Mouse (Mus musculus) heart, embryonic 12.5 days (tissue): ENCODE results near the gene Gm9918. TPM values are rescaled to one million over a fixed set of nuclear protein-coding genes. Genes with fewer than 3 reads are reported as not detected.

Experiments
- ATAC-seq: fragments of 200-750 bp; cut with Nextera tagmentation; 2 replicates; pipeline ENCODE4 v1.8.0; 2017; ENCODE audit warnings: moderate TSS enrichment, moderate library complexity; ENCODE audit not compliant: insufficient number of reproducible peaks, low FRiP score
- H3K27ac ChIP-seq: fragments of 300-500 bp; sonication (generic); 2 replicates; pipeline ENCODE4 v1.5.1; 2016; ENCODE audit warnings: mild to moderate bottlenecking, moderate library complexity; ENCODE audit not compliant: poor library complexity, severe bottlenecking
- H3K27me3 ChIP-seq: fragments of 300-500 bp; sonication (generic); replicated peaks from 2 replicates; pipeline ENCODE4 v1.6.1; 2016; ENCODE audit warnings: mild to moderate bottlenecking, moderate library complexity
- H3K36me3 ChIP-seq: fragments of 300-500 bp; sonication (generic); 2 replicates; pipeline ENCODE4 v1.6.1; 2016; ENCODE audit warnings: mild to moderate bottlenecking, moderate library complexity
- H3K4me1 ChIP-seq: fragments of 300-500 bp; sonication (generic); replicated peaks from 2 replicates; pipeline ENCODE4 v1.6.1; 2016; ENCODE audit warnings: mild to moderate bottlenecking
- H3K4me2 ChIP-seq: fragments of 300-500 bp; sonication (generic); 2 replicates; pipeline ENCODE4 v1.6.1; 2016; ENCODE audit warnings: mild to moderate bottlenecking, moderate library complexity
- H3K4me3 ChIP-seq: fragments of 300-500 bp; sonication (generic); 2 replicates; pipeline ENCODE4 v1.5.1; 2016; ENCODE audit warnings: mild to moderate bottlenecking
- H3K9ac ChIP-seq: fragments of 300-500 bp; sonication (generic); 2 replicates; pipeline ENCODE4 v1.6.1; 2016; ENCODE audit warnings: mild to moderate bottlenecking, moderate library complexity
- H3K9me3 ChIP-seq: fragments of 300-500 bp; sonication (generic); replicated peaks from 2 replicates; pipeline ENCODE4 v1.6.1; 2016; ENCODE audit warnings: mild to moderate bottlenecking, moderate library complexity
- WGBS: fragments of 180-500 bp; shearing (Covaris S2); methylation state at CpG from one replicate; pipeline ENCODE4 v1.1.7; 2016; 5-methylcytosine and 5-hydroxymethylcytosine counted together
- polyA plus RNA-seq: library from polyadenylated mRNA; unstranded; fragments of >200 nt; fragmentation: Nextera tagmentation; extraction: Ambion mirVana; gene quantifications from 2 replicates; pipeline ENCODE4 v1.2.1, GENCODE M21; 2016

Gm9918 gene
- polyA plus RNA-seq, 1 experiment from 2014 or later, result not detected

DNA sequence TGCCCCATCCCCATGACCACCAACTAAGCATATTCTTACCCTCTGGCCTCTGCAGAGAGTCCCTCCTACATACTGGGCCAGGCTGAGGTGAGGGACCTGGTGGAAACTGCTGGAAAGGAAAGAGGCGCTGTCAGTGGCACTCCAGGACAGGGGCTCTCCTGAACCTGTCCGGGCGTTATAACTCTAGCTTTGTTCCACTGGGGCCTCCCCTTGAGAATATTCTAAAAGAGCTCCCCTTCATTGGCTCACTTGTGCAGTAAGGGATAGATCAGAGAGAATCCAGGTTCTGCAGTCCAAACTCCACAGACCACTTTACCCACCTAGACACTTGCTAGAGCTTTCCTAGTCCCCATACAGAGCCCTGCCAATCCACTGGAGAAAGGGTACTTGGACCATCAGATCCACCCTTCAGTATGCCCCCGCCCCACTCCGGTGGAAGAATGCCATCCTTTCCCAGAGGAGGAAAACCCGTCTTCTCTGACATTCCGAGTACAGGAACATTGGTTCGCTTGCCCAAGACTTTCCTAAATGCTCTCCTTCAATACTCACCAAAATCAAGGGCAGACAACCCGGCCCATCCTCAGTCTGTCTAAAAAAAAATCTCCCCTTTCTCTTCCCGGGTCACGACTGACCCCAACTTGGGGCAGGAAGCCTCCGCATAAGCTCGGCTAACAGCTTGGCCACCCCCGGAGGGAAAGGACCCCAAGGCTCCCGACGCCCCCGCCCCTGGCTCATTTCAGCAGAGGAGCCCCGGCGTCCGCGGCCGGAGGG lies 13.7 kb upstream of the Gm9918 start:
- Histone ChIP-seq H3K36me3 (no peaks in the 10 kb centered on the region), H3K4me3 (peak overlapping the region; percentile 64), H3K4me1 (peaks cover 22% of the 10 kb centered on the region), H3K27ac (peak overlapping the region; percentile 28), H3K4me2 (peak overlapping the region; percentile 87), H3K9ac (peak overlapping the region; percentile 78), H3K9me3 (no peaks in the 10 kb centered on the region), H3K27me3 (peaks cover 77% of the 10 kb centered on the region)
- 9% methylated on average over 22 of the region's 22 CpGs for WGBS
- no peak for ATAC-seq

DNA sequence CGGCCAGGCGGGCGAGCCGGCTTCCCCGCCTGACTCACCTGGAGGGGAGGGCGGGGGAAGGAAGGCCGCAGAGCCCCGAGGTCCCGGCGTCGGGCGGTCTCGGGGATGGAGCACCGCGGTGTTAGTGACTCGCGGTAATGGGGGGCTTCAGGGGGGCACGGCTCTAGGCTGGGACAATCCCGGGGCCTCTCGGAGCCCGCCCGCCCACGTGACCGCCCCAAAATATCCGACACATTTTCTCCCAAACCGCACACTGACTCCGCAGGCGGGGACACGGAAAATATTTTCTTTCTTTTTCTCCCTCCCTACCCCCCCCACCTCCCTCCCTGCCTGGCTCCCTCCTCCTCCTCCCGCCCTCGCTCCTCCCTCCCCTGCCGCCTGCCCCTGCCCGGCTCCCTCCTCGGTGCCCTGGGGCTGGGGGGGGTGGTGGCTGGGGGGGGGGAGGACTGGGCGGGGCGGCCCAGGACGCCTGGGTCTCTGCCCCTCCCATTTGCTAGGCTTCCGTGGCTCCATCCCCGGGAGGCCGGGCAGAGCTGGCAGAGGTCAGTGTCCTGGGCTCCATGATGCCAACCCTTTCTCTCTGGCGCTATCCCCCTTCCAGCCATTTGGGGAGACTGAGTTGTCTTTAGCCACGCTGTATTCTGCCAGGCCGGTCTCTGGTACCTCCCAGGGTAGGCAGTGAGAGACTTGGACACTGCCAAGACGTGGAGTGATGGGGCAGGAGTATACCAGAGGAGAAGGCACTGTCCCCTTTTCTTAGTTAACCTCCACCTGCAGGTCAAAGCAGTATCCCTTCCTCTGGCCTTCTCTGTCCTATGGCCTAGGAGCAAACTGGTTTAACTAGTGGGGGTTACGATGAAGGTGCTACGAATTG lies 12.9 kb upstream of the Gm9918 start, which contains the start of gene Rarg:
Gene Rarg, minus strand, starts transcription at position 316 of the 874 bp plus-strand sequence.
- ATAC-seq, result peak; percentile 29
- WGBS, result 1% methylated on average over 44 of the region's 46 CpGs
- Histone ChIP-seq H3K4me3 (peak within 1 kb of the TSS; percentile 64), H3K9ac (peak within 1 kb of the TSS; percentile 78), H3K4me1 (peaks cover 22% of the 10 kb centered on the region), H3K36me3 (no peaks in the 10 kb centered on the region), H3K9me3 (no peaks in the 10 kb centered on the region), H3K4me2 (peak within 1 kb of the TSS; percentile 87), H3K27me3 (peaks cover 78% of the 10 kb centered on the region), H3K27ac (peak within 1 kb of the TSS; percentile 28)

DNA sequence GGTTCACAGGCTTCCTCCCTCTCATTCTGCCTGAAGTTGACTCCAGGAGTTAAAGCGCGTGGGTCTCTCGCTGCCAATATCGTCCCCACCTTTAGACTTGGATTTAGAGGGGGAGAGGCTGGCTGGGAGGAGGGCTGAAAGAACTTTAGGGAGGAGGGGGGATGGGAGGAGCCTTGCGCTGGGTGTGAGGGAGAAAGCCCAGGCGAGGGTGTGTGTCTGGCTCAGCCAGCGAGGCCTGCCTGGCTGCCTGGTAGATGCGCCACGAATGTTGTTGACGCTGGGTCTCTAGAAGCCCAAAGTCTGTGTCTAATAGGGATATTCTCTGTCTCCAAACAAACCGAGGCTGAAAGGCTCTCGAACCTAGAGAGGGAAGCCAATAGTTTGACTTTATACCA lies 12.3 kb upstream of the Gm9918 start:
- Histone ChIP-seq H3K9ac (no peak overlapping the region), H3K4me1 (peaks cover 22% of the 10 kb centered on the region), H3K27ac (peak overlapping the region; percentile 28; the same call in 1 of the 2 replicates), H3K4me3 (peak overlapping the region; percentile 64), H3K27me3 (peaks cover 81% of the 10 kb centered on the region), H3K4me2 (peak overlapping the region; percentile 87), H3K9me3 (no peaks in the 10 kb centered on the region), H3K36me3 (no peaks in the 10 kb centered on the region)
- no peak for ATAC-seq
- WGBS, result 3% methylated on average over 12 of the region's 12 CpGs

DNA sequence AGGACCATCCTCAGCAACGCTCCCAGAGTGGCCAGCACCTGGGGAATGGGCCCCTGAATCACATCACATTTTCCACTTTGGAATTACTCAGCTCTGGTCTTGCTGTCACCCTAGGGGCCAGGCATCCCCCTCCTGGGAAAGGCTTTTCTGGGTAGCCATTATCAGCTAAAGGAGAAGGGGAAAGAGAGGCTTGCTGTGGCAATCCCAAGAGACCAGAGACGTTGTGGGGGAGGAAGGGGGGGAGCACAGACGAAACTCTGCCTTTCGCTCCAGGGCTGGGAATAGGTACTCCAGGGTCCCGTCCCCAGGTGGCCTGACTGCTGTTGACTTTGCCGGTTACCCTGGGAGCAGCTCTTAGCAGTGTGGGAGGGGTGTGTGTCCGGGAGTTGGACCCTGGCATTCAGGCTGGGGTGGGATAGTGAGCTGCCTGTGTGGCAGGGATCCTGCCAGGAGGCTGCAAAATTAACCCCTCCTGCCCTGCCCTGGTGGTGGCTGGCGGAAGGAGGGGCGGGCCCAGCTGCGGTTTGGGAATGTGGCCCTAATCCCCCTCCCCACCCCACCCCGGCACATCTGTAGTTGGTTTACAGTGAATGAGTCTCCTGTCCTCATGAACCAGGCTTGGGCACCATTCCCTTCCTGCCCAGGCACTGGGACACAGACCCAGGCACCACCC lies 11.6 kb upstream of the Gm9918 start:
- WGBS, result 13% methylated on average over 11 of the region's 11 CpGs
- ATAC-seq, result no peak
- H3K4me3 ChIP-seq, result no peak overlapping the region
- H3K4me2 ChIP-seq, result peak overlapping the region; percentile 87
- peak overlapping the region; percentile 28; the same call in 1 of the 2 replicates for H3K27ac ChIP-seq
- H3K9me3 ChIP-seq, result no peaks in the 10 kb centered on the region
- peaks cover 22% of the 10 kb centered on the region for H3K4me1 ChIP-seq
- H3K36me3 ChIP-seq, result no peaks in the 10 kb centered on the region
- peaks cover 84% of the 10 kb centered on the region for H3K27me3 ChIP-seq
- H3K9ac ChIP-seq, result 0 out of 2 replicates have a peak overlapping the region, but pooled peaks have one; percentile 6

DNA sequence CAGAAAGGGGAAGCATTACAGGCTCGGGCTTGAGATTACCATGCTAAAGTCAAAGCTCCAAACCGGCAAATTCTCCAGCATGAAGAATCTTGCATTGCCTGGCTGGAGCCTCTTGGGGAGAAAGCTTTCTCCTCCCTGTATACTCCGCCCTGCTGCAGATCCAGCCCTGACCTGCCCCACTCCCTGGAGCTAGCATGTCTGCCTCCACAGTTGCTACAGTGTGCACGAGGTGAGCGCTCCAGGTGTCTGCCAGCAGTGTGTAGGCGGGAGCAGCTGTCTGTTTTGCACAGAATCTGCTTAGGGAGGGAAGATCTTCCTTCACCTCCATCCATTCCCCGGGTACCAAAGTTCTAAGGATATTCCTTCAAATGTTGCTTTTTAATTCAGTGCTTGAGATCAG lies 7.8 kb upstream of the Gm9918 start:
- Histone ChIP-seq H3K4me1 (peaks cover 16% of the 10 kb centered on the region), H3K27ac (no peak overlapping the region), H3K9ac (no peak overlapping the region), H3K4me3 (no peak overlapping the region), H3K27me3 (peaks cover 52% of the 10 kb centered on the region), H3K9me3 (no peaks in the 10 kb centered on the region), H3K36me3 (no peaks in the 10 kb centered on the region), H3K4me2 (no peak overlapping the region)
- 39% methylated on average over 7 of the region's 7 CpGs for WGBS
- no peak for ATAC-seq

DNA sequence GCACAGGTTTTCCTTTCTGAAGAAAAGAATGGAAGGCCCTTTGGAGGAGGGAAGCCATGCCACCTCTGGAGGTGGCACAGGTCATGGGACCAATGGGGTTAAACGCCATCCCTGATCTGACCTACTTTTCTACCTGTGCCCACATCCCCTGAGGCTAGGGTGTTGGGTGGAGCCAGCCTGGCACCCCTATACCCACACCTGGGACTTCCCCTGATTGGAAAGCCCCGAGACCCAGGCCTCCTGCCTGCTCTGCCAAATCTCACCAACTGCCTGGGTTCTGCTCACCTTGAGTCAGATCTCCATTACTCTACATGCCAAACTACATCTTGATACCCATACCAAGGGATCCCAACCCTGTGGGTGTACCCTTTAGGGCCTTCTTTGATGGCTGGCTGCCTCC lies 7.3 kb upstream of the Gm9918 start:
- Histone ChIP-seq H3K27ac (no peak overlapping the region), H3K27me3 (peaks cover 47% of the 10 kb centered on the region), H3K36me3 (no peaks in the 10 kb centered on the region), H3K4me3 (no peak overlapping the region), H3K9ac (no peak overlapping the region), H3K4me1 (peaks cover 12% of the 10 kb centered on the region), H3K4me2 (no peak overlapping the region), H3K9me3 (no peaks in the 10 kb centered on the region)
- no peak for ATAC-seq
- WGBS, result 70% methylated on average over 2 of the region's 2 CpGs

DNA sequence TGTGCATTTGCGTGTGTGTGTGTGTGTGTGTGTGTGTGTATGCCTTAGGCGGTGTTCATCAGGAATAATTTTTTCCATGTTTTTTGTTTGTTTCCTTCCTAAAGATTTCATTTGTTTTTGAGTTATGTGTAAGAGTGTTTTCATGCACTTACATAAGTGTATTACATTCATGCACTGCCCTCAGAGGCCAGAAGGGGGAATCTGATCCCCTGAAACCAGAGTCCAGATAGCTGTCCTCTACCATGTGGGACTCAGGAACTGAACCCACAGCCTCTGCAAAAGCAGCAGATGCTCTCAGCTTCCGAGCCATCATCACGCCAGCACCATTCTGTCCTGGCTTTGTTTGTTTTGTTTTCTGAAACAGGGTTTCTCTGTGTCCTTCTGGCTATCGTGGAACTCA lies 4.8 kb upstream of the Gm9918 start:
- Histone ChIP-seq H3K36me3 (no peaks in the 10 kb centered on the region), H3K27me3 (peaks cover 37% of the 10 kb centered on the region), H3K4me3 (no peak overlapping the region), H3K4me1 (peaks cover 7% of the 10 kb centered on the region), H3K27ac (no peak overlapping the region), H3K4me2 (no peak overlapping the region), H3K9ac (no peak overlapping the region), H3K9me3 (no peaks in the 10 kb centered on the region)
- no peak for ATAC-seq
- WGBS, result 80% methylated on average over 5 of the region's 5 CpGs

DNA sequence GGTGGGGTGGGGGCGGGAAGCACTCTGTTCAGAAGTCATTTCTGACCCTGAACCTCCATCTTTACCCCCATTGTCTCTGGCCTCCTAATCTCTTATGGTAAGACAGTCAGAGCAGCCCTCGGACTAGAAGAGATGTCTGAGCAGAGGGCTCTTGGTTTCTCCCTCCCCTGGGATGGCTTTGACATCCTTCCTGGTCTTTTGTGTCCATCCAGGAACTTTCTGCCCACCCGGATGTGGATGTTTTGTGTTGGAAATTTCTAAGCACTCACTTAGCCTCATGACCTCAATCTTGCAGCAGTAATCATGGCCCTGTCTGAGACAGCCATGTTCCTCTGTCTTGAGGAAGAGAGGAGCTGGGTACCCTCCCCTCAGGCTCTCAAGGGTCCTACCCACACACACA lies 1.1 kb downstream of the Gm9918 start:
- peaks cover 13% of the 10 kb centered on the region for H3K4me1 ChIP-seq
- no peaks in the 10 kb centered on the region for H3K9me3 ChIP-seq
- 39% methylated on average over 3 of the region's 3 CpGs for WGBS
- no peak overlapping the region for H3K4me3 ChIP-seq
- H3K4me2 ChIP-seq, result no peak overlapping the region
- no peak overlapping the region for H3K27ac ChIP-seq
- no peaks in the 10 kb centered on the region for H3K36me3 ChIP-seq
- ATAC-seq, result no peak
- peaks cover 23% of the 10 kb centered on the region for H3K27me3 ChIP-seq
- no peak overlapping the region for H3K9ac ChIP-seq

DNA sequence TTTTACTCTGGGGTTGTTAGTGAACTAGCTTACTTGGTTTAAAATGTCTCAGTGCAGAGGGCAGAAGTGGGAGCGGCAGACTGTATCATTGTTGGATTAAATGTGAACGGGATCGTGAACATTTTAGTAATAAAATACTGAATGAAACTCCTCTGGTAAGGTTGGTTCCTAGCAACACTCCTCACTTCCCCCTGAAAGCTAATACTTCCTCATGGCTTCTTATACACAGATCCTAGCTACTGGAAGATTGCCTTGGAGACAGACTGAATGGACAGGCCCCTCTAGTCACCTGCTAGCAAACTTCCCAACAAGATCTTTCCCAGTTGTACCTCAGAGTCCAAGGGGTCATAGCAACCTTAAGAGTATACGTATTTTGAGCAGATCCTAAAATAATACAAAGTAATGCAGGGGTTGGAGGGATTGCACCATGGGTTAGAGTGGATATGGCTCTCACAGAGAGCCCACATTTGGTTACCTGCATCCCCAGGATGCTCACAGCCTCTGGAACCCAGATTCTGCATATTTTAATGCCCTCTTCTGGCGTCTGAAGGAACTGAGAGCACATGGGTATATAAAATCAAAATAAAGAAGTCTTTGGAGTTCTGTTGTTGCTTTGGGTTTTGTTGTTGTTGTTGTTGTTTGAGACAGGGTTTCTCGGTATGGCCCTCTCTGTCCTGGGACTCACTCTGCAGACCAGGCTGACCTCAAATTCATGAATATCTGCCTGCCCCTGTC lies 3.8 kb downstream of the Gm9918 start:
- H3K36me3 ChIP-seq, result no peaks in the 10 kb centered on the region
- H3K27me3 ChIP-seq, result peaks cover 23% of the 10 kb centered on the region
- no peak overlapping the region for H3K4me2 ChIP-seq
- H3K4me3 ChIP-seq, result no peak overlapping the region
- ATAC-seq, result no peak
- H3K9me3 ChIP-seq, result no peaks in the 10 kb centered on the region
- peaks cover 17% of the 10 kb centered on the region for H3K4me1 ChIP-seq
- no peak overlapping the region for H3K9ac ChIP-seq
- no peak overlapping the region for H3K27ac ChIP-seq
- WGBS, result 68% methylated on average over 6 of the region's 6 CpGs

DNA sequence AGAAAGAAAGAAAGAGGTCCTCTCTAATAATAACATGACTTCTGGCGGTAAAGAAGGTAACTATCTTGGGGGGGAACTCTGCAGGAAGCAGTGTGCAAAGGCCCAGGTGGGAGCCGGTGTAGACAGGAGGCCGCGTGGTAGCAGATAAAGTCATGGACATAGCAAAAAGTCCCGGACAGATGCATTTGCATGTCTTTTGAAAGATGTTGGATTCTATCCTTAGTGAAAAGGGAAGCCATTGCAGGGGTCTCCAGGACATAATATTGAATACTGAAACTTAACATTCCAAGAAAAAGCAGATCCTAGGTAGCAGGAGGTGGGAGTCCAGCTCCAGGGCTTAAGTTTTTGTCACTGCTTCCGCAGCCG lies 8.3 kb downstream of the Gm9918 start:
- Histone ChIP-seq H3K27ac (peak overlapping the region; percentile 81), H3K4me3 (peak overlapping the region; percentile 65), H3K9me3 (no peaks in the 10 kb centered on the region), H3K27me3 (no peaks in the 10 kb centered on the region), H3K9ac (peak overlapping the region; percentile 83), H3K4me1 (peaks cover 23% of the 10 kb centered on the region), H3K4me2 (peak overlapping the region; percentile 90), H3K36me3 (peaks cover 18% of the 10 kb centered on the region)
- 29% methylated on average over 7 of the region's 7 CpGs for WGBS
- no peak for ATAC-seq
